Mouse (Mus musculus) cerebellum, adult 2 months (tissue): ENCODE results near the gene Ppp1r37. TPM values are rescaled to one million over a fixed set of nuclear protein-coding genes. Genes with fewer than 3 reads are reported as not detected.

Source experiments
- DNase-seq, 2 experiments: peaks; one replicate each; pipeline ENCODE4 v3.0.0; 2021
- H3K27ac ChIP-seq: fragments of 200-500 bp; 2 replicates; pipeline ENCODE4 v1.5.1; 2012; ENCODE audit warnings: low read length, control low read depth, inconsistent platforms; ENCODE audit not compliant: insufficient read depth
- H3K27me3 ChIP-seq: fragments of 200-500 bp; 2 replicates; pipeline ENCODE4 v1.6.1; 2012; ENCODE audit warnings: inconsistent platforms, mild to moderate bottlenecking, low read length, moderate library complexity; ENCODE audit not compliant: control insufficient read depth, insufficient read depth
- H3K4me1 ChIP-seq: fragments of 200-500 bp; 2 replicates; pipeline ENCODE4 v1.6.1; 2011; ENCODE audit warnings: low read length; ENCODE audit not compliant: control insufficient read depth, insufficient read depth
- H3K4me3 ChIP-seq: fragments of 200-500 bp; replicated peaks from 2 replicates; pipeline ENCODE3; 2011; ENCODE audit warnings: mild to moderate bottlenecking, low read depth, low read length, control low read depth; ENCODE audit not compliant: insufficient read depth
- CTCF ChIP-seq: fragments of 200-500 bp; IDR thresholded peaks from 2 replicates; pipeline ENCODE4 v1.5.1; 2011; ENCODE audit warnings: low read depth, mild to moderate bottlenecking, control low read depth, low read length, moderate library complexity, borderline replicate concordance; ENCODE audit not compliant: insufficient read depth
- POLR2A ChIP-seq: fragments of 200-500 bp; IDR thresholded peaks from 2 replicates; pipeline ENCODE4 v1.6.1; 2011; ENCODE audit warnings: low read length, control low read depth, borderline replicate concordance; ENCODE audit not compliant: insufficient read depth
- WGBS: fragments of 180-500 bp; shearing (Covaris S2); methylation state at CpG from one replicate; pipeline ENCODE4 v1.1.7; 2018; 5-methylcytosine and 5-hydroxymethylcytosine counted together
- polyA plus RNA-seq: library from polyadenylated mRNA; depleted of rRNA; stranded (reverse); fragments of >200 nt; gene quantifications from 2 replicates; pipeline ENCODE4 v1.2.3, GENCODE M21; 2012

Ppp1r37 gene
- polyA plus RNA-seq, 1 experiment: 136 TPM

- peak overlapping the region; percentile 66; the same call in 1 of the 2 replicates for H3K27ac ChIP-seq
- DNase-seq: peak in 1 of 2 experiments; percentile 60
Observed at GRCm38 (mm10) chr7:19600562-19600961, 37.7 kb upstream of the Ppp1r37 start.

GRCm38 (mm10) chr7:19593061-19593730 is 30.3 kb upstream of the Ppp1r37 start:
- DNase-seq: no peak

More at GRCm38 (mm10) chr7:19600562-19600961, 37.7 kb upstream of the Ppp1r37 start:
- no peaks in the 10 kb centered on the region for H3K27me3 ChIP-seq
- peaks cover 20% of the 10 kb centered on the region for H3K4me1 ChIP-seq
- WGBS: 14% methylated on average over 5 of the region's 5 CpGs
- TF ChIP-seq POLR2A: no peak
- no peak for TF ChIP-seq CTCF
- H3K4me3 ChIP-seq: no peak overlapping the region

GRCm38 (mm10) chr7:19589917-19590316 is 27.0 kb upstream of the Ppp1r37 start:
- Histone ChIP-seq H3K4me3 (no peak overlapping the region), H3K4me1 (peaks cover 13% of the 10 kb centered on the region), H3K27me3 (no peaks in the 10 kb centered on the region), H3K27ac (peak overlapping the region; percentile 41)
- TF ChIP-seq CTCF: peak; percentile 89
- TF ChIP-seq POLR2A: no peak
- WGBS: 15% methylated on average over 3 of the region's 3 CpGs
- peak; percentile 79 to 86 for DNase-seq

More at GRCm38 (mm10) chr7:19593061-19593730, 30.3 kb upstream of the Ppp1r37 start:
- no peak for TF ChIP-seq CTCF
- WGBS: 84% methylated on average over 10 of the region's 10 CpGs
- H3K27me3 ChIP-seq: no peaks in the 10 kb centered on the region
- H3K4me1 ChIP-seq: peaks cover 17% of the 10 kb centered on the region
- H3K27ac ChIP-seq: no peak overlapping the region
- no peak overlapping the region for H3K4me3 ChIP-seq

GRCm38 (mm10) chr7:19589207-19589606 is 26.3 kb upstream of the Ppp1r37 start:
- peaks cover 13% of the 10 kb centered on the region for H3K4me1 ChIP-seq
- no peak overlapping the region for H3K4me3 ChIP-seq
- no peaks in the 10 kb centered on the region for H3K27me3 ChIP-seq
- 25% methylated on average over 3 of the region's 3 CpGs for WGBS
- no peak overlapping the region for H3K27ac ChIP-seq
- DNase-seq: peak; percentile 39 to 40
- no peak for TF ChIP-seq POLR2A
- TF ChIP-seq CTCF: peak; percentile 39

- WGBS: 82% methylated on average over 46 of the region's 46 CpGs
- TF ChIP-seq CTCF (no peak), POLR2A (no peak)
- no peak for DNase-seq
Observed at GRCm38 (mm10) chr7:19586269-19586668, 23.4 kb upstream of the Ppp1r37 start.

GRCm38 (mm10) chr7:19580634-19581033 is 17.8 kb upstream of the Ppp1r37 start:
- H3K4me1 ChIP-seq: peaks cover 4% of the 10 kb centered on the region; the same call in 1 of the 2 replicates
- no peak for TF ChIP-seq CTCF
- TF ChIP-seq POLR2A: no peak
- WGBS: 73% methylated on average over 8 of the region's 8 CpGs
- DNase-seq: no peak
- H3K4me3 ChIP-seq: no peak overlapping the region
- no peaks in the 10 kb centered on the region for H3K27me3 ChIP-seq
- no peak overlapping the region for H3K27ac ChIP-seq

More at GRCm38 (mm10) chr7:19586269-19586668, 23.4 kb upstream of the Ppp1r37 start:
- H3K4me1 ChIP-seq: peaks cover 13% of the 10 kb centered on the region
- no peak overlapping the region for H3K27ac ChIP-seq
- no peak overlapping the region for H3K4me3 ChIP-seq
- no peaks in the 10 kb centered on the region for H3K27me3 ChIP-seq

GRCm38 (mm10) chr7:19579751-19580150 is 16.9 kb upstream of the Ppp1r37 start:
- Histone ChIP-seq H3K4me1 (peaks cover 4% of the 10 kb centered on the region; the same call in 1 of the 2 replicates), H3K4me3 (no peak overlapping the region), H3K27ac (no peak overlapping the region), H3K27me3 (no peaks in the 10 kb centered on the region)
- DNase-seq: no peak
- 73% methylated on average over 10 of the region's 10 CpGs for WGBS
- TF ChIP-seq POLR2A: no peak
- no peak for TF ChIP-seq CTCF

GRCm38 (mm10) chr7:19578436-19578835 is 15.6 kb upstream of the Ppp1r37 start:
- Histone ChIP-seq H3K27me3 (no peaks in the 10 kb centered on the region), H3K4me1 (peaks cover 4% of the 10 kb centered on the region; the same call in 1 of the 2 replicates), H3K27ac (peak overlapping the region; percentile 52), H3K4me3 (peak overlapping the region; percentile 68)
- DNase-seq: no peak
- 60% methylated on average over 4 of the region's 4 CpGs for WGBS
- no peak for TF ChIP-seq CTCF
- no peak for TF ChIP-seq POLR2A
